8 mouse cellular contexts compared by ENCODE assay signal in the genomic region with DNA sequence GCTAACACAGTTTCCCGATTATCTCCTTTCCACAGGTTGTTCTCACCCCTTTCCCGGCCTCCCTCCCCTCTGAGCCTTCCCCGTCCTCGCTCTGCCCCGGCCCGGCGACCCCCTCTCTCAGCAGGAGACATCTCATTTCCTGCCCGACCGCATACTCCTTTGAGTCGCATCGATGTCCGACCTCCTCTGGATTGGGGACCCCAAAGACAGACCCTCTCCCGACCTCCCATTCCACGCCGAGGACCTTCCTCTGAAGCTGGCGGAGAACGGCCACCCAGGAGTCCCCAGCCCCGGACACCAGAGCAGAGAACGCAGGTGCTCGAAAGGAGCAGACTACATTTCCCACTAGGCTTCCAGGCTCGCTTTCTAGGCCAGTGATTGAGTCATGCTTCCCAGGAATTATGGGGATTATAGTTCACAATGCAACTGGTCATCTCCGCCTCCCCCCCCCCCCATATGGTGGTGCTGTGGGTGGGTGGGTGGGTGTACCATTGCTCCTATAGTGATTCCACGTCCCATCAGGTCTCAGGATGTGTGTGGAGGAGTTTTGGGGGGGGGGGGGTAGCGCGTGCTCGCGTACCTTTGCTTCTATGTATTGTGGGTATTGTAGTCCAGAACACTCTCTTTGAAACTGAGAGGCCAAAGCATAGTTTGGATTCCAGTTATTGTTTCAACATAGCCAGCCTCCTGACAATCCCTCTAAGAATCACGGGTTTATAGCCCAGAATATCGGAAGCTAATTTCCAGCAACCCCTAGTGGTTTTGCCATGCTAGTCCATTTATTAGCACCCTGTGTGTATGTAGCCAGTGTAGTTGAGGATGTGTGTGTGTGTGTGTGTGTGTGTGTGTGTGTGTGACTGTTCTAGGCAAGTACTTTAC. TPM values are rescaled to one million over a fixed set of nuclear protein-coding genes. Genes with fewer than 3 reads are reported as not detected.
DNase-seq lines count a peak whose midpoint lies in the region; ATAC-seq and TF ChIP-seq lines count a peak whose summit lies in the region.

No protein-coding gene starts in this region.

- peak overlapping the region; percentile 63 for H3K9ac ChIP-seq in forebrain, embryonic 11.5 days (ENCODE audit: low read length)
- H3K9ac ChIP-seq in hindbrain, embryonic 11.5 days (ENCODE audit: low read depth, low read length): peak overlapping the region; percentile 63
- H3K9ac ChIP-seq in lung, postnatal 0 days (replicated peaks; ENCODE audit: low read depth): peak overlapping the region; percentile 29; the same call in 1 of the 2 replicates

- no peaks in the 10 kb centered on the region for H3K27me3 ChIP-seq in forebrain, embryonic 11.5 days (ENCODE audit: control insufficient read depth, insufficient read depth, low read length)
- no peaks in the 10 kb centered on the region for H3K27me3 ChIP-seq in hindbrain, embryonic 11.5 days (ENCODE audit: control insufficient read depth, insufficient read depth, low read length)
- H3K27me3 ChIP-seq in lung, postnatal 0 days (replicated peaks; ENCODE audit: insufficient read depth, low read length): no peaks in the 10 kb centered on the region

- H3K4me3 ChIP-seq in forebrain, embryonic 11.5 days (ENCODE audit: low read depth, low read length): peak overlapping the region; percentile 50
- H3K4me3 ChIP-seq in hindbrain, embryonic 11.5 days (ENCODE audit: low read depth, low read length): peak overlapping the region; percentile 48
- H3K4me3 ChIP-seq in lung, postnatal 0 days (ENCODE audit: low read depth, low read length): peak overlapping the region; percentile 42

- WGBS in forebrain, embryonic 11.5 days: 2% methylated on average over 28 of the region's 29 CpGs
- 3% methylated on average over 25 of the region's 29 CpGs for whole genome bisulfite sequencing in hindbrain, embryonic 11.5 days
- WGBS in lung, postnatal 0 days: 4% methylated on average over 28 of the region's 29 CpGs

- peak; percentile 85 for DNase-seq in 416B (ENCODE audit: low read depth)
- peak; percentile 67 for DNase-seq in brain, embryonic 18.5 days (ENCODE audit: low read depth, low spot score)
- DNase-seq in forebrain, embryonic 11.5 days (ENCODE audit: low spot score): peak; percentile 77
- DNase-seq in hindbrain, embryonic 11.5 days (ENCODE audit: low spot score): peak; percentile 64
- DNase-seq in layer of hippocampus, postnatal 36 days: peak; percentile 47
- peak; percentile 94 for DNase-seq in lung, postnatal 0 days (ENCODE audit: low spot score)
- peak; percentile 84 for DNase-seq in retina, postnatal 1 day
- DNase-seq in spleen, postnatal 10 days (ENCODE audit: low spot score in 2 of 2): no peak

- H3K4me2 ChIP-seq in forebrain, embryonic 11.5 days (ENCODE audit: low read depth, low read length, severe bottlenecking): peak overlapping the region; percentile 73
- peak overlapping the region; percentile 73 for H3K4me2 ChIP-seq in hindbrain, embryonic 11.5 days (replicated peaks; ENCODE audit: low read depth, low read length)
- H3K4me2 ChIP-seq in lung, postnatal 0 days (replicated peaks; ENCODE audit: low read depth, low read length): peak overlapping the region; percentile 74

- TF ChIP-seq EP300 in lung, postnatal 0 days (IDR thresholded peaks at IDR 0.05): peak; percentile 20; the same call in 1 of the 2 replicates

- H3K4me1 ChIP-seq in forebrain, embryonic 11.5 days (replicated peaks; ENCODE audit: control insufficient read depth, insufficient read depth, low read length): peaks cover 2% of the 10 kb centered on the region; the same call in 1 of the 2 replicates
- H3K4me1 ChIP-seq in hindbrain, embryonic 11.5 days (replicated peaks; ENCODE audit: control insufficient read depth, insufficient read depth, low read length): 0 out of 2 replicates have a peak, but pooled peaks cover 4% of the 10 kb centered on the region
- H3K4me1 ChIP-seq in lung, postnatal 0 days (ENCODE audit: insufficient read depth, low read depth, low read length): no peaks in the 10 kb centered on the region

- H3K36me3 ChIP-seq in forebrain, embryonic 11.5 days (ENCODE audit: control insufficient read depth, insufficient read depth, low read length): no peaks in the 10 kb centered on the region
- H3K36me3 ChIP-seq in hindbrain, embryonic 11.5 days (ENCODE audit: control insufficient read depth, insufficient read depth, low read length): no peaks in the 10 kb centered on the region
- H3K36me3 ChIP-seq in lung, postnatal 0 days (ENCODE audit: insufficient read depth, low read length): no peaks in the 10 kb centered on the region

- H3K9me3 ChIP-seq in forebrain, embryonic 11.5 days (ENCODE audit: control insufficient read depth, low read length): no peaks in the 10 kb centered on the region
- no peaks in the 10 kb centered on the region for H3K9me3 ChIP-seq in hindbrain, embryonic 11.5 days (ENCODE audit: control insufficient read depth, low read length)
- no peaks in the 10 kb centered on the region for H3K9me3 ChIP-seq in lung, postnatal 0 days (ENCODE audit: low read length)

- peak; percentile 81 for ATAC-seq in forebrain, embryonic 11.5 days (replicated peaks; ENCODE audit: low FRiP score)
- ATAC-seq in hindbrain, embryonic 11.5 days (ENCODE audit: low FRiP score): peak; percentile 82
- ATAC-seq in lung, postnatal 0 days: peak; percentile 90

- peak; percentile 73 for TF ChIP-seq CTCF in lung, postnatal 0 days (IDR thresholded peaks at IDR 0.05)

- H3K27ac ChIP-seq in forebrain, embryonic 11.5 days (ENCODE audit: low read depth, low read length): no peak overlapping the region
- H3K27ac ChIP-seq in hindbrain, embryonic 11.5 days (ENCODE audit: low read depth, low read length): no peak overlapping the region
- H3K27ac ChIP-seq in lung, postnatal 0 days (ENCODE audit: low read length): no peak overlapping the region

RNA-seq across cellular contexts. Expression of a gene that starts 12.3 kb away (rescaled TPM):
- 0.80 and 1.5 TPM in 2 replicates for polyA plus RNA-seq in forebrain, embryonic 11.5 days (2014; fragmentation: Nextera tagmentation; extraction: Ambion mirVana)
- 2.1 and 2.3 TPM in 2 replicates for polyA plus RNA-seq in hindbrain, embryonic 11.5 days (2014; fragmentation: Nextera tagmentation; extraction: Ambion mirVana)
- total RNA-seq in layer of hippocampus, postnatal 36 days (2021): under 1 TPM; 0.77 to 0.86 TPM
- 2.0 and 2.1 TPM in 2 replicates for polyA plus RNA-seq in lung, postnatal 0 days (2015; fragmentation: Nextera tagmentation; extraction: Ambion mirVana)

RNA-seq across cellular contexts. Expression of a gene that starts 12.3 kb away (rescaled TPM):
- polyA plus RNA-seq in forebrain, embryonic 11.5 days (2014; fragmentation: Nextera tagmentation; extraction: Ambion mirVana): 17.4 and 17.8 TPM in 2 replicates
- 15.1 and 15.7 TPM in 2 replicates for polyA plus RNA-seq in hindbrain, embryonic 11.5 days (2014; fragmentation: Nextera tagmentation; extraction: Ambion mirVana)
- 10 to 100 TPM; 17.4 to 20.0 TPM for total RNA-seq in layer of hippocampus, postnatal 36 days (2021)
- 36.6 and 39.1 TPM in 2 replicates for polyA plus RNA-seq in lung, postnatal 0 days (2015; fragmentation: Nextera tagmentation; extraction: Ambion mirVana)

RNA-seq across cellular contexts. Expression of a gene that starts 16.3 kb away (rescaled TPM):
- 0.25 and 1.2 TPM in 2 replicates for polyA plus RNA-seq in forebrain, embryonic 11.5 days (2014; fragmentation: Nextera tagmentation; extraction: Ambion mirVana)
- polyA plus RNA-seq in hindbrain, embryonic 11.5 days (2014; fragmentation: Nextera tagmentation; extraction: Ambion mirVana): 0.45 and 0.46 TPM in 2 replicates
- under 1 TPM in 1 of 2 experiments, not detected in 1; 0.28 TPM for total RNA-seq in layer of hippocampus, postnatal 36 days (2021)
- 0.95 and 1.4 TPM in 2 replicates for polyA plus RNA-seq in lung, postnatal 0 days (2015; fragmentation: Nextera tagmentation; extraction: Ambion mirVana)

RNA-seq across cellular contexts. Expression of a gene that starts 28.2 kb away (rescaled TPM):
- polyA plus RNA-seq in forebrain, embryonic 11.5 days (2014; fragmentation: Nextera tagmentation; extraction: Ambion mirVana): 90.4 and 109 TPM in 2 replicates
- polyA plus RNA-seq in hindbrain, embryonic 11.5 days (2014; fragmentation: Nextera tagmentation; extraction: Ambion mirVana): 88.6 and 92.7 TPM in 2 replicates
- total RNA-seq in layer of hippocampus, postnatal 36 days (2021): 10 to 100 TPM; 94.0 to 98.0 TPM
- 203 and 213 TPM in 2 replicates for polyA plus RNA-seq in lung, postnatal 0 days (2015; fragmentation: Nextera tagmentation; extraction: Ambion mirVana)

RNA-seq across cellular contexts. Expression of a gene that starts 31.6 kb away (rescaled TPM):
- polyA plus RNA-seq in forebrain, embryonic 11.5 days (2014; fragmentation: Nextera tagmentation; extraction: Ambion mirVana): 24.8 and 25.7 TPM in 2 replicates
- polyA plus RNA-seq in hindbrain, embryonic 11.5 days (2014; fragmentation: Nextera tagmentation; extraction: Ambion mirVana): 26.6 and 31.4 TPM in 2 replicates
- total RNA-seq in layer of hippocampus, postnatal 36 days (2021): 10 to 100 TPM; 23.5 to 29.9 TPM
- 29.4 and 39.8 TPM in 2 replicates for polyA plus RNA-seq in lung, postnatal 0 days (2015; fragmentation: Nextera tagmentation; extraction: Ambion mirVana)

Comparison
In these comparisons a context has a peak if more than half of its experiments do, and no peak if none do; other contexts are left out.
1. DNase-seq: peak in 416B (single experiment), brain, embryonic 18.5 days (single experiment), forebrain, embryonic 11.5 days (single experiment), hindbrain, embryonic 11.5 days (single experiment), layer of hippocampus, postnatal 36 days (2 of 2), lung, postnatal 0 days (single experiment) and retina, postnatal 1 day (single experiment); none in spleen, postnatal 10 days (0 of 2).
2. Peak in every context shown above with its lines, with median percentiles within 50 percentile points of each other: ATAC-seq, H3K4me2 ChIP-seq, H3K4me3 ChIP-seq and H3K9ac ChIP-seq.